Comparison of ENCODE assay signal across 14 mouse cellular contexts in the genomic region with DNA sequence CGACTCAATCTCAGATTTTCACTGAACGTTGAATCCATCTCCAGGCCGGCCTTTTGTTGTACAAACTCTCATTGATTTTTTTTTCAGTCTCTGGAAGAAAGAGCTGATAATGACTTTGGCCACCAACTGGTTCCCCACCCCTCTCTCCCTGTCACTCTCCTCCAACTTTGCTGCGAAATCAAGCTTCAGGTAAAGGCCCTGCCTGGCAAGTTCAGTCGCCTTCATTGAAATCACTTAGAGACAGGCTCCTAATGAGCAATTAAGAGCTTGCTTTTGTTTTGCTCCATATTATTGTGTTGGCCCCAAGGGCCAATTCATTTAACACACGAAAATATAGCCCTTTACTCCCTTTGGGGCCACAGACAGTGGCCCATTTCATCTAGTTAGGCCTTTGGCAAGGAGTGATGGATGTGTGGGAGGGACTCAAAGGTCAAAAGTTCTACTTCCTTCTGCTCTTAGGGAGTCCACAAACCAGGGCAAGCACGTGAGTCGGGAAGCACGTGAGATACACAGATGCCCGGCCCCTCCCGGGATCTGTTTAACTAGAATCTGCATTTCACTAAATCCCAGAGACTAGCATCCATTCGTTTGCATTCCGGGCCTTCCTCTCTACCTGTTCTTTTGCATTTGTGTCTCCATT.
DNase-seq lines count a peak whose midpoint lies in the region; ATAC-seq and TF ChIP-seq lines count a peak whose summit lies in the region.
"Had no signal": no experiment of that assay in that cellular context is flagged by ENCODE, and none has a peak within 500 bp of the region (broad histone marks: within the 10 kb centered on the region; RNA-seq: fewer than 3 reads in every experiment).

No protein-coding gene starts in this region.

- TF ChIP-seq CTCF in kidney, postnatal 0 days (IDR thresholded peaks at IDR 0.05; ENCODE audit: low read depth) = no peak

- 0 out of 2 replicates have a peak, but pooled peaks have one; percentile 52 for ATAC-seq in kidney, postnatal 0 days (replicated peaks; ENCODE audit: low FRiP score, low read depth)
- no peak for ATAC-seq in kidney, embryonic 14.5 days (ENCODE audit: low FRiP score, low TSS enrichment)
- no peak for ATAC-seq in forebrain, embryonic 15.5 days (replicated peaks)
- 0 out of 2 replicates have a peak, but pooled peaks have one; percentile 48 for ATAC-seq in neural tube, embryonic 12.5 days (ENCODE audit: low FRiP score, low read depth)
- no peak for ATAC-seq in cerebellum, adult (ENCODE audit: insufficient number of reproducible peaks, low FRiP score, low TSS enrichment)
- ATAC-seq: CD4-positive, CD25-positive, alpha-beta regulatory T cell, adult 4 months had no signal

- H3K4me3 ChIP-seq in kidney, postnatal 0 days (replicated peaks; ENCODE audit: low read depth, low read length) = no peak overlapping the region
- H3K4me3 ChIP-seq in kidney, embryonic 14.5 days (ENCODE audit: low read length) = no peak overlapping the region
- no peak overlapping the region for H3K4me3 ChIP-seq in forebrain, embryonic 15.5 days
- no peak overlapping the region for H3K4me3 ChIP-seq in neural tube, embryonic 12.5 days
- H3K4me3 ChIP-seq: layer of hippocampus, adult 2 months; lung, embryonic 15.5 days had no signal

- H3K4me1 ChIP-seq in kidney, postnatal 0 days (replicated peaks; ENCODE audit: insufficient read depth, low read length) = peaks cover 8% of the 10 kb centered on the region; the same call in 1 of the 2 replicates
- H3K4me1 ChIP-seq in kidney, embryonic 14.5 days (ENCODE audit: control insufficient read depth, insufficient read depth, low read length) = peaks cover 20% of the 10 kb centered on the region
- H3K4me1 ChIP-seq in forebrain, embryonic 15.5 days = peaks cover 27% of the 10 kb centered on the region
- H3K4me1 ChIP-seq in neural tube, embryonic 12.5 days = peaks cover 27% of the 10 kb centered on the region

- H3K4me2 ChIP-seq in kidney, postnatal 0 days (ENCODE audit: low read length) = no peak overlapping the region
- no peak overlapping the region for H3K4me2 ChIP-seq in kidney, embryonic 14.5 days (replicated peaks; ENCODE audit: low read depth, low read length)
- H3K4me2 ChIP-seq in forebrain, embryonic 15.5 days (replicated peaks) = no peak overlapping the region
- H3K4me2 ChIP-seq in neural tube, embryonic 12.5 days (replicated peaks) = no peak overlapping the region
- H3K4me2 ChIP-seq: lung, embryonic 15.5 days had no signal

- no peak for DNase-seq in kidney, postnatal 0 days (ENCODE audit: low spot score)
- peak; percentile 49 for DNase-seq in ZHBTc4 (ENCODE audit: low read depth, low spot score)
- DNase-seq in heart, postnatal 14 days = no peak
- DNase-seq in frontal cortex, postnatal 14 days (ENCODE audit: low spot score in 2 of 2) = no peak
- DNase-seq: gastrocnemius, postnatal 25 days; heart, postnatal 10 days; right cerebral cortex, postnatal 14 days had no signal

- no peak overlapping the region for H3K27ac ChIP-seq in kidney, postnatal 0 days
- H3K27ac ChIP-seq in kidney, embryonic 14.5 days (ENCODE audit: low read depth, low read length) = no peak overlapping the region
- peak overlapping the region; percentile 22; the same call in 1 of the 2 replicates for H3K27ac ChIP-seq in forebrain, embryonic 15.5 days (replicated peaks)
- H3K27ac ChIP-seq in neural tube, embryonic 12.5 days = no peak overlapping the region
- H3K27ac ChIP-seq: layer of hippocampus, adult 2 months; lung, embryonic 15.5 days had no signal

- intact Hi-C loops in heart, postnatal 14 days (cut with DNase I) = no loop called here

- no peaks in the 10 kb centered on the region for H3K36me3 ChIP-seq in kidney, postnatal 0 days (ENCODE audit: insufficient read depth, low read length)
- H3K36me3 ChIP-seq in kidney, embryonic 14.5 days (ENCODE audit: control insufficient read depth, insufficient read depth, low read length) = no peaks in the 10 kb centered on the region
- H3K36me3 ChIP-seq in forebrain, embryonic 15.5 days = no peaks in the 10 kb centered on the region
- H3K36me3 ChIP-seq in neural tube, embryonic 12.5 days = no peaks in the 10 kb centered on the region
- H3K36me3 ChIP-seq: lung, embryonic 15.5 days had no signal

- H3K9me3 ChIP-seq in kidney, postnatal 0 days (replicated peaks; ENCODE audit: low read length) = no peaks in the 10 kb centered on the region
- H3K9me3 ChIP-seq in kidney, embryonic 14.5 days (ENCODE audit: control insufficient read depth, low read length) = no peaks in the 10 kb centered on the region
- no peaks in the 10 kb centered on the region for H3K9me3 ChIP-seq in forebrain, embryonic 15.5 days
- no peaks in the 10 kb centered on the region for H3K9me3 ChIP-seq in neural tube, embryonic 12.5 days
- H3K9me3 ChIP-seq: lung, embryonic 15.5 days had no signal

- no peak overlapping the region for H3K9ac ChIP-seq in kidney, postnatal 0 days (ENCODE audit: low read depth, low read length)
- H3K9ac ChIP-seq in kidney, embryonic 14.5 days (ENCODE audit: low read depth, low read length) = no peak overlapping the region
- H3K9ac ChIP-seq in forebrain, embryonic 15.5 days (replicated peaks) = no peak overlapping the region
- H3K9ac ChIP-seq in neural tube, embryonic 12.5 days = no peak overlapping the region
- H3K9ac ChIP-seq: lung, embryonic 15.5 days had no signal

- 38% methylated on average over 13 of the region's 13 CpGs for WGBS in kidney, postnatal 0 days
- WGBS in kidney, embryonic 14.5 days = 25% methylated on average over 13 of the region's 13 CpGs
- WGBS in forebrain, embryonic 15.5 days = 14% methylated on average over 13 of the region's 13 CpGs
- 13% methylated on average over 13 of the region's 13 CpGs for WGBS in neural tube, embryonic 12.5 days

- H3K27me3 ChIP-seq in kidney, postnatal 0 days (ENCODE audit: insufficient read depth, low read length) = no peaks in the 10 kb centered on the region
- H3K27me3 ChIP-seq in kidney, embryonic 14.5 days (ENCODE audit: control insufficient read depth, insufficient read depth, low read length) = no peaks in the 10 kb centered on the region
- H3K27me3 ChIP-seq in forebrain, embryonic 15.5 days = no peaks in the 10 kb centered on the region
- H3K27me3 ChIP-seq in neural tube, embryonic 12.5 days (replicated peaks) = no peaks in the 10 kb centered on the region

Comparison
In these comparisons a context has a peak if more than half of its experiments do, and no peak if none do; other contexts are left out.
1. ATAC-seq: peak in kidney, postnatal 0 days (single experiment) and neural tube, embryonic 12.5 days (single experiment); none in kidney, embryonic 14.5 days (single experiment), forebrain, embryonic 15.5 days (single experiment) and cerebellum, adult (single experiment).